Mouse (Mus musculus) small intestine, adult 2 months (tissue): ENCODE results near the gene Snx25.

Source experiments
- CTCF ChIP-seq: fragments of 200-500 bp; IDR thresholded peaks from 2 replicates; pipeline ENCODE4 v1.5.1; 2012; ENCODE audit warnings: low read depth, mild to moderate bottlenecking, control low read depth, inconsistent platforms, low read length, moderate library complexity, mixed read lengths; ENCODE audit not compliant: insufficient replicate concordance, insufficient read length; ENCODE audit errors: extremely low read depth
- POLR2A ChIP-seq: fragments of 200-500 bp; IDR thresholded peaks from 2 replicates; pipeline ENCODE4 v1.6.1; 2012; ENCODE audit warnings: low read depth, mild to moderate bottlenecking, control low read depth, inconsistent platforms, low read length, moderate library complexity

DNA sequence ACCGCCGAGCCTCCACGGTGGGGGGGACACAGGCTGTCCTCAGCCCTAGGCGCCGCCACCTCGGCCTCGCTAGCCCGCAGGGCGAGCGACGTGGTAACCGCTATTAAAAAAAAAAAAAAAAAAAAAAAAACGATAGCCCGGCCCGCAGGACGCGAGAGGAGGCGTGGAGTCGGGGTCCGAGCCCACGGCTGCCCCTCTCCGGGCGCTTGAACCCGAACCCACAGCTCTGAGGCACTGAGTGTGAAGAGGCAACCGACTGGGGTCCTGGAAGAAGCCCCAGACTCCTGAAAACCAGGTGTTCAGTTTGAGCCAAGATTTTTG, 11.9 kb upstream of the Snx25 start:
- no peak for TF ChIP-seq CTCF
- no peak for TF ChIP-seq POLR2A
